Mouse (Mus musculus) lung, postnatal 0 days (tissue): ENCODE data around the gene Esr2. TPM values are rescaled to one million over a fixed set of nuclear protein-coding genes. Genes with fewer than 3 reads are reported as not detected.

ENCODE experiments used
- ATAC-seq: fragments of 200-750 bp; cut with Nextera tagmentation; 2 replicates; pipeline ENCODE4 v1.8.0; 2017; ENCODE audit warnings: moderate library complexity
- DNase-seq: peaks from one replicate; pipeline ENCODE4 v3.0.0-alpha.2; 2016; ENCODE audit warnings: low spot score
- H3K27ac ChIP-seq: fragments of 300-500 bp; sonication (generic); 2 replicates; pipeline ENCODE4 v1.5.1; 2014; ENCODE audit warnings: antibody characterized with exemption, mild to moderate bottlenecking, low read length, mixed read lengths
- H3K27me3 ChIP-seq: fragments of 300-500 bp; sonication (generic); replicated peaks from 2 replicates; pipeline ENCODE4 v1.6.1; 2014; ENCODE audit warnings: low read length, mixed read lengths; ENCODE audit not compliant: insufficient read depth
- H3K36me3 ChIP-seq: fragments of 300-500 bp; sonication (generic); 2 replicates; pipeline ENCODE4 v1.6.1; 2014; ENCODE audit warnings: low read length, mixed read lengths; ENCODE audit not compliant: insufficient read depth
- H3K4me1 ChIP-seq: fragments of 300-500 bp; sonication (generic); 2 replicates; pipeline ENCODE4 v1.6.1; 2014; ENCODE audit warnings: antibody characterized with exemption, low read depth, low read length, mixed read lengths; ENCODE audit not compliant: insufficient read depth
- H3K4me2 ChIP-seq: fragments of 300-500 bp; sonication (generic); replicated peaks from 2 replicates; pipeline ENCODE4 v1.6.1; 2014; ENCODE audit warnings: low read depth, mild to moderate bottlenecking, low read length, moderate library complexity, mixed read lengths
- H3K4me3 ChIP-seq: fragments of 300-500 bp; sonication (generic); 2 replicates; pipeline ENCODE4 v1.5.1; 2014; ENCODE audit warnings: low read depth, low read length
- H3K9ac ChIP-seq: fragments of 300-500 bp; sonication (generic); replicated peaks from 2 replicates; pipeline ENCODE4 v1.6.1; 2014; ENCODE audit warnings: low read depth, mild to moderate bottlenecking
- H3K9me3 ChIP-seq: fragments of 300-500 bp; sonication (generic); 2 replicates; pipeline ENCODE4 v1.6.1; 2016; ENCODE audit warnings: low read length, mixed read lengths
- CTCF ChIP-seq: IDR thresholded peaks from 2 replicates; pipeline ENCODE4 v1.5.1; 2016; ENCODE audit warnings: antibody characterized with exemption, mild to moderate bottlenecking
- EP300 ChIP-seq: IDR thresholded peaks from 2 replicates; pipeline ENCODE4 v1.6.1; 2016; ENCODE audit warnings: antibody characterized with exemption, mild to moderate bottlenecking, control low read depth
- WGBS: fragments of 180-500 bp; shearing (Covaris S2); extraction: QIAGEN DNeasy Blood & Tissue Kit; methylation state at CpG from one replicate; pipeline ENCODE4 v1.1.7; 2014; 5-methylcytosine and 5-hydroxymethylcytosine counted together
- polyA plus RNA-seq: library from polyadenylated mRNA; unstranded; fragments of >200 nt; fragmentation: Nextera tagmentation; extraction: Ambion mirVana; gene quantifications from 2 replicates; pipeline ENCODE4 v1.2.1, GENCODE M21; 2015

Gene Esr2
- polyA plus RNA-seq, 1 experiment from 2014 or later, result 0.81 TPM

DNA sequence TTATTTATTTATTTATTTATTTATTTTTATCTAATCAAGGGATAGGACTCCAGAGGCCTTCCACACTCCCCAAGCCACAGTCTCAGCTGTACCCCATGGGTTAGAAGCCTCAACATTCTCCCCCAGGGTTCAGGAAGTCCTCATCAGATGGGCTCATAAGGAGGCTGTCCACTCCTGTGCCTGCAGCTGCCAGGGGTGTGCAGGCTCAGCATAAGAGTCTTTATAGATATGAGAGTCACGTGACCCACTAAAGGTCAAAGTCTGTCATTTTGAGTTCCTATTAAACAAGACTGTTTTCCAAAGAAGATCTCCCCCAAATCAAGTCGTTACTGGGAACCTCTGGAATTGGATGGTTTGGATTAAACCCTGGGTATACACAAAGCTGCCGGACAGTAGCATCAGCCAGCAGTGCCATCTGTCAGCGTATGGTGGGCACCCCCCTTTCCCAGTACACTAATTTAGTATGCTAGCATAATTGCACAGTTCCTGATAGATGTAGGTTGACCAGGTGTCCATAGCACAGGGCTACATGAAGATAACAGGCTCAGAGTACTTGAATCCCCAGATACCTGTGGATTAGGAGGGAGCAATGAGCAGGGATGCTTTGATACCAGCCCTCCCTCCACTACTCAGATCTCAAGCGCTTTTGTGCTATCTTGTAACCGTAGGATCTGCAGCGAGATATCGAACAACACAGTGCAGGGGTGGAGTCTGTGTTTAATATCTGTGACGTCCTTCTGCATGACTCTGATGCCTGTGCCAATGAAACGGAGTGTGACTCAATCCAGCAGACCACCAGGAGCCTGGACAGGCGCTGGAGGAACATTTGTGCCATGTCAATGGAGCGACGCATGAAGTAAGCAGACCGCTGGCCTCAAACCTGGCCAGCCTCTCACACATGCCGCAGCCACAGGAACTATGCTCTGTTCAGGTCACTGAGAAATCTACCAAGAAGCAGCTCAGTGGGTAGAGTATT is 83.2 kb downstream of the Esr2 start:
- peak; percentile 37 for ATAC-seq
- TF ChIP-seq EP300 (no peak), CTCF (no peak)
- Histone ChIP-seq H3K27ac (no peak overlapping the region), H3K4me2 (no peak overlapping the region), H3K4me1 (no peaks in the 10 kb centered on the region), H3K9me3 (no peaks in the 10 kb centered on the region), H3K27me3 (no peaks in the 10 kb centered on the region), H3K9ac (no peak overlapping the region), H3K4me3 (no peak overlapping the region), H3K36me3 (peaks cover 38% of the 10 kb centered on the region; the same call in 1 of the 2 replicates)
- 77% methylated on average over 15 of the region's 15 CpGs for WGBS
- DNase-seq, result peak; percentile 46

- ATAC-seq (no peak), DNase-seq (no peak)
- Histone ChIP-seq H3K27me3 (no peaks in the 10 kb centered on the region), H3K4me3 (no peak overlapping the region), H3K9ac (no peak overlapping the region), H3K36me3 (peaks cover 28% of the 10 kb centered on the region; the same call in 1 of the 2 replicates), H3K27ac (no peak overlapping the region), H3K9me3 (no peaks in the 10 kb centered on the region), H3K4me1 (no peaks in the 10 kb centered on the region), H3K4me2 (no peak overlapping the region)
- no peak for TF ChIP-seq CTCF
- WGBS, result 73% methylated on average over 11 of the region's 11 CpGs
Observed at GRCm38 (mm10) chr12:76092789-76093466, 84.1 kb downstream of the Esr2 start.

- Histone ChIP-seq H3K4me2 (no peak overlapping the region), H3K27me3 (no peaks in the 10 kb centered on the region), H3K4me1 (no peaks in the 10 kb centered on the region), H3K4me3 (no peak overlapping the region), H3K9ac (no peak overlapping the region), H3K9me3 (no peaks in the 10 kb centered on the region), H3K27ac (no peak overlapping the region), H3K36me3 (peaks cover 7% of the 10 kb centered on the region; the same call in 1 of the 2 replicates)
- no peak for ATAC-seq
- WGBS, result 86% methylated on average over 13 of the region's 13 CpGs
- TF ChIP-seq CTCF (no peak), EP300 (no peak)
- no peak for DNase-seq
Observed at GRCm38 (mm10) chr12:76087025-76087424, 90.0 kb downstream of the Esr2 start.

GRCm38 (mm10) chr12:76085956-76086905 is 90.8 kb downstream of the Esr2 start:
- H3K27me3 ChIP-seq, result no peaks in the 10 kb centered on the region
- H3K9ac ChIP-seq, result no peak overlapping the region
- TF ChIP-seq EP300 (no peak), CTCF (no peak)
- H3K27ac ChIP-seq, result no peak overlapping the region; the same call in 1 of the 2 replicates
- peak; percentile 62 for ATAC-seq
- no peaks in the 10 kb centered on the region for H3K9me3 ChIP-seq
- peak; percentile 20 for DNase-seq
- WGBS, result 64% methylated on average over 15 of the region's 15 CpGs
- peaks cover 7% of the 10 kb centered on the region; the same call in 1 of the 2 replicates for H3K36me3 ChIP-seq
- H3K4me1 ChIP-seq, result no peaks in the 10 kb centered on the region; the same call in 1 of the 2 replicates
- H3K4me3 ChIP-seq, result no peak overlapping the region
- H3K4me2 ChIP-seq, result no peak overlapping the region

- no peak overlapping the region for H3K27ac ChIP-seq
- DNase-seq (no peak), ATAC-seq (no peak)
- no peak overlapping the region for H3K4me3 ChIP-seq
- peaks cover 7% of the 10 kb centered on the region; the same call in 1 of the 2 replicates for H3K36me3 ChIP-seq
- H3K9me3 ChIP-seq, result no peaks in the 10 kb centered on the region
- H3K4me1 ChIP-seq, result no peaks in the 10 kb centered on the region; the same call in 1 of the 2 replicates
- TF ChIP-seq CTCF, result no peak
- no peak overlapping the region for H3K4me2 ChIP-seq
- H3K27me3 ChIP-seq, result no peaks in the 10 kb centered on the region
- H3K9ac ChIP-seq, result no peak overlapping the region
- WGBS, result 66% methylated on average over 9 of the region's 9 CpGs
Observed at GRCm38 (mm10) chr12:76085066-76085465, 92.0 kb downstream of the Esr2 start.
